Mouse (Mus musculus) G1E (cell line): ENCODE measurements around the gene Plaur. TPM values are rescaled to one million over a fixed set of nuclear protein-coding genes. Genes with fewer than 3 reads are reported as not detected.

Experiments used
- ATAC-seq: 2 replicates; pipeline ENCODE4 v1.8.0; 2016; ENCODE audit warnings: mild to moderate bottlenecking; ENCODE audit not compliant: insufficient number of reproducible peaks, poor library complexity, low FRiP score, severe bottlenecking; ENCODE audit errors: extremely low read depth
- DNase-seq: peaks from one replicate; pipeline ENCODE4 v3.0.0; 2012; ENCODE audit warnings: low spot score
- H3K27me3 ChIP-seq: 2 replicates; pipeline ENCODE4 v1.6.1; 2012; ENCODE audit warnings: mild to moderate bottlenecking, low read length, inconsistent platforms; ENCODE audit not compliant: insufficient read depth
- H3K36me3 ChIP-seq: replicated peaks from 2 replicates; pipeline ENCODE3; 2012; ENCODE audit warnings: mild to moderate bottlenecking, inconsistent platforms
- H3K4me1 ChIP-seq: 2 replicates; pipeline ENCODE4 v1.6.1; 2012; ENCODE audit warnings: low read depth, low read length, inconsistent platforms, mixed read lengths; ENCODE audit not compliant: insufficient read depth
- H3K4me3 ChIP-seq: 2 replicates; pipeline ENCODE4 v1.5.1; 2012; ENCODE audit warnings: low read depth, mild to moderate bottlenecking, inconsistent platforms, low read length, moderate library complexity, mixed read lengths
- H3K9me3 ChIP-seq: replicated peaks from 2 replicates; pipeline ENCODE4 v1.6.1; 2012; ENCODE audit warnings: inconsistent platforms
- CTCF ChIP-seq: IDR thresholded peaks from 2 replicates; pipeline ENCODE4 v1.5.1; 2012; ENCODE audit warnings: low read depth, low read length, inconsistent platforms, mixed read lengths
- GATA1 ChIP-seq: IDR thresholded peaks from 2 replicates; pipeline ENCODE4 v1.6.1; 2012; ENCODE audit warnings: borderline replicate concordance, low read length, inconsistent platforms, mixed read lengths
- GATA2 ChIP-seq: IDR thresholded peaks from 2 replicates; pipeline ENCODE4 v1.6.1; 2012; ENCODE audit warnings: low read depth, low read length, inconsistent platforms, borderline replicate concordance
- POLR2AphosphoS5 ChIP-seq: IDR thresholded peaks from 2 replicates; pipeline ENCODE4 v1.6.1; 2012; ENCODE audit warnings: low read depth, low read length, inconsistent platforms; ENCODE audit not compliant: insufficient replicate concordance
- TAL1 ChIP-seq: conservative IDR thresholded peaks from 2 replicates; pipeline ENCODE4 v1.6.1; 2012; ENCODE audit warnings: low read depth, low read length, inconsistent platforms, mixed read lengths
- polyA plus RNA-seq: library from polyadenylated mRNA; stranded (reverse); fragments of >175 nt; gene quantifications from 2 replicates; pipeline ENCODE4 v1.2.3, GENCODE M21; 2012
- total RNA-seq, 2 experiments: library from RNA; stranded (forward) in 1 of 2; stranded (reverse) in 1 of 2; fragments of 200-1000 nt in 1 of 2; fragments of >200 nt in 1 of 2; fragmentation: Nextera tagmentation in 1 of 2; gene quantifications; 2 replicates each; pipeline ENCODE4 v1.2.3; 2014 to 2017

Plaur gene
- total and polyA plus RNA-seq, 3 experiments = 0.11 to 0.17 TPM; not detected in 1

DNA sequence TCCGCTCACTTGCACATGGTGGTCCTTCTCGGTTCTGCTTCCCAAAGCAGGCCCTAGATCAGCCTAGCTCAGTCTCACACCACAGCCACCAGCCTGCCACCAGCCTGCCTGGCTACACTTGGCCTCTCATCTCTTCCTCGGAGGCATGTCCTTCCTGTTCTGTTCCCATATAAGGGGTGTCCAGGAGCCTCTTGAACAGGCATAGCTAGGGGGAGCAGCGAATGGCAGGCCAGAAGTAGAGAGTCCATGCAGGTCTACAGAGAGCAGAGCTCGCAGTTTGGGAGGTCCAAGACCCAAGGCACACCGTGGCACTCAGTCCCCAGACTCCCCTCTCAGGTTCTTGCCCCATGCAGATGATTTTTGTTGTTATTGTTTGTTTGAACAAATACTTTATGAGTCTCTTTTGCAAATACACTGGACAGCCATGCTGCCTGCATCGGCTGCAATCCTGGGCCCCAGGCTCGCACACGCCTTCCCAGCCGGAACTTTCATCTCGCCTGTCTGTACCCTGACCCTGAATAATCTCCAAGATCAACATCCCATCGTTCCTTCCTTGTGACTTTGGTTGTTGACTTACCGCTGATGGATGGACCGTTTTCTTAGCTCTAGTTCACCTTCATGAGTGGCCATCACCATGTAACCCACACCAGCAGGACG, 39.0 kb upstream of the Plaur start:
- no peaks in the 10 kb centered on the region for H3K27me3 ChIP-seq
- H3K4me3 ChIP-seq = no peak overlapping the region
- H3K36me3 ChIP-seq = peaks cover 65% of the 10 kb centered on the region
- H3K4me1 ChIP-seq = no peaks in the 10 kb centered on the region
- TF ChIP-seq TAL1 = no peak
- TF ChIP-seq GATA1 = no peak
- TF ChIP-seq GATA2 = no peak
- TF ChIP-seq POLR2AphosphoS5 = no peak
- TF ChIP-seq CTCF = no peak
- no peaks in the 10 kb centered on the region for H3K9me3 ChIP-seq
- DNase-seq (no peak), ATAC-seq (no peak)

GRCm38 (mm10) chr7:24423956-24424732, 38.1 kb upstream of the Plaur start:
- Histone ChIP-seq H3K4me1 (no peaks in the 10 kb centered on the region), H3K4me3 (no peak overlapping the region), H3K27me3 (0 out of 2 replicates have a peak, but pooled peaks cover 2% of the 10 kb centered on the region), H3K36me3 (peaks cover 57% of the 10 kb centered on the region), H3K9me3 (no peaks in the 10 kb centered on the region)
- DNase-seq = no peak
- ATAC-seq = no peak
- TF ChIP-seq GATA1 (no peak), GATA2 (no peak), CTCF (no peak), TAL1 (no peak), POLR2AphosphoS5 (no peak)

- no peak for TF ChIP-seq CTCF
- TF ChIP-seq TAL1 = no peak
- TF ChIP-seq GATA1 = no peak
- no peak for TF ChIP-seq POLR2AphosphoS5
- no peak for ATAC-seq
Measured at GRCm38 (mm10) chr7:24425919-24426318, 36.4 kb upstream of the Plaur start.

DNA sequence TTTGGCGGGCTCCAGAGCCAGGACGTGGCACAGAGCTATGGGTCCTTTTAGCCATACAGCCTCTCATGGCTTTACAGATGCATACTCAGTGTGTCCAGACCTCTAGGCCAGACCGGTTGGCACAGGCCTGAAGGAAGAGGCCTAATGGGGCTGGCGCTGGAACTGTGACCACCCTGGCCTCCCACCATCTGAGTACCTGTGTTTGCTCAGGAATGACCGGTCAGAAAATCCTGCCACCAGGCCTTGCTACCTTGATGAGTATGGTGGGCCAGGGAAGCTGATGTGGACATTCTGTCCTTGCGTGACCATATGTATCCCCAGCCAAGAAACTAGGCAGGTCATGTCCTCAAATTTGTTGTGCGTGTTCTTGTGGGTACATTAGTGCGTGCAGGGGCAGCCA, 35.1 kb upstream of the Plaur start:
- Histone ChIP-seq H3K9me3 (peaks cover 1% of the 10 kb centered on the region; the same call in 1 of the 2 replicates), H3K36me3 (peaks cover 27% of the 10 kb centered on the region), H3K4me1 (no peaks in the 10 kb centered on the region), H3K27me3 (peaks cover 12% of the 10 kb centered on the region), H3K4me3 (no peak overlapping the region)
- no peak for TF ChIP-seq POLR2AphosphoS5
- no peak for TF ChIP-seq CTCF
- TF ChIP-seq GATA2 = no peak
- no peak for TF ChIP-seq GATA1
- TF ChIP-seq TAL1 = no peak
- ATAC-seq = no peak
- DNase-seq = no peak

More at GRCm38 (mm10) chr7:24425919-24426318, 36.4 kb upstream of the Plaur start:
- H3K9me3 ChIP-seq = no peaks in the 10 kb centered on the region
- H3K4me1 ChIP-seq = no peaks in the 10 kb centered on the region
- peaks cover 39% of the 10 kb centered on the region for H3K36me3 ChIP-seq
- H3K27me3 ChIP-seq = peaks cover 12% of the 10 kb centered on the region
- DNase-seq = no peak
- no peak overlapping the region for H3K4me3 ChIP-seq

DNA sequence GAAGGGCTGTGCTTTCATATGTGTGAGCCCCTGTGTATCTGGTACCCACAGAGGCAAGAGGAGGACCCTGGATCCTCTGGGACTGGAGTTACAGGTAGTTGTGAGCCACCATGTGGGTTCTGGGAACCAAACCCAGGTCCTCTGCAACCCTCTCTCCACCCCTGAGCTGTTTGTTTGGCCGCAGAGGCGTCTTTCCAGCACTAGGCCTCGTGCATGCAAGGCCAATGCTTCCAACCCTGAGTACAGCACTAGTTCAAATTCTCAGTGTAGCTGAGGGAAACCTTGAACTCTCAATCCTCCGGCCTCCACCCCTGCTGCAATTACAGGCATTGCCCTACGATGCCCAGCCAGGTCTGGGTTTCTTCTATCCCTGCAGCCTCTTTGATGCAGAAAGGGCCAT, 33.6 kb upstream of the Plaur start:
- ATAC-seq (no peak), DNase-seq (no peak)
- Histone ChIP-seq H3K4me3 (no peak overlapping the region), H3K36me3 (peaks cover 11% of the 10 kb centered on the region), H3K9me3 (peaks cover 9% of the 10 kb centered on the region; the same call in 1 of the 2 replicates), H3K27me3 (peaks cover 12% of the 10 kb centered on the region), H3K4me1 (no peaks in the 10 kb centered on the region)
- no peak for TF ChIP-seq POLR2AphosphoS5
- TF ChIP-seq GATA1 = no peak
- TF ChIP-seq GATA2 = no peak
- TF ChIP-seq TAL1 = no peak
- no peak for TF ChIP-seq CTCF

DNA sequence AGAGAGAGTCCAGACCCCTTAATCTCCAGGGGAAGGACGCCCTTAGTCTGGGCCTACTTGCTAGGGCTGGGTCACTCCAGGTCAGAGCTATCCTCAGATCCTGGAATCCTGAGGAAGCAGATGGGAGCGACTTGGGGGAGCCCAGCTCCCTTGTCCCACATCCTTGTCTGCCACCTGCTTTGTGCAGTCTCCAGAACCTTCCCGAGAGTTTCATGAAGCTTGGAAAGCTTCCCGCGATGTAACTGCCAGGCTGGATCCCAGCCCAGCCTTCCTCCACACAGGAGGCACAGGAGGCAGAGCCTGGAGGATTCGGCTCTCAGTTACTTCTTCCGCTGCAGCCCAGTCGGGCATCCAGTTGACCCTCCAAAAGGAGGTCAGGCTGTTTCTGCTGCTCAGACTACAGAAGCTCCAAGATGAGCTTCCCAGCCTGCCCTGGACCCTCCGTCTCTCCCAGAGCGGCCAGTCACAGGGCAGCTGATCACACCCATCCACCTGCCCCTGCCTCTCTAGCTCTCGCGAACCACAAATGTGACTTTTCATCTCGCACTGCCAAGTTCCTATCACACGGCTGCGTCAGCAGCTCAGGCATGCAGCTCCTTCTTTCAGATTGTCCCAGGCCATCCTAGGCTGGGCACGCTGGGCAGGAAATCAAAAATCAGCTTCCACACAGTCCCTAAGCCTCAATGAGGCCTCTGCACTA, 32.7 kb upstream of the Plaur start:
- ATAC-seq (no peak), DNase-seq (no peak)
- Histone ChIP-seq H3K4me3 (no peak overlapping the region), H3K4me1 (no peaks in the 10 kb centered on the region), H3K36me3 (peaks cover 3% of the 10 kb centered on the region), H3K27me3 (peaks cover 12% of the 10 kb centered on the region), H3K9me3 (peaks cover 9% of the 10 kb centered on the region; the same call in 1 of the 2 replicates)
- no peak for TF ChIP-seq GATA1
- no peak for TF ChIP-seq POLR2AphosphoS5
- no peak for TF ChIP-seq TAL1
- TF ChIP-seq GATA2 = no peak
- no peak for TF ChIP-seq CTCF
